Mouse (Mus musculus) lung, embryonic 15.5 days (tissue): Measurements from ENCODE around the gene Pprc1. TPM values are rescaled to one million over a fixed set of nuclear protein-coding genes. Genes with fewer than 3 reads are reported as not detected.

ENCODE experiments used
- ATAC-seq: fragments of 200-750 bp; cut with Nextera tagmentation; 2 replicates; pipeline ENCODE4 v1.8.0; 2017; ENCODE audit warnings: moderate number of reproducible peaks, borderline replicate concordance; ENCODE audit not compliant: low FRiP score, low TSS enrichment; ENCODE audit errors: extremely low read depth
- H3K27ac ChIP-seq: fragments of 300-500 bp; sonication (generic); 2 replicates; pipeline ENCODE4 v1.5.1; 2015; ENCODE audit warnings: moderate library complexity, mild to moderate bottlenecking, inconsistent platforms
- H3K27me3 ChIP-seq: fragments of 300-500 bp; sonication (generic); 2 replicates; pipeline ENCODE4 v1.6.1; 2015; ENCODE audit warnings: inconsistent platforms
- H3K36me3 ChIP-seq: fragments of 300-500 bp; sonication (generic); 2 replicates; pipeline ENCODE4 v1.6.1; 2015; ENCODE audit warnings: inconsistent platforms
- H3K4me1 ChIP-seq: fragments of 300-500 bp; sonication (generic); 2 replicates; pipeline ENCODE4 v1.6.1; 2015; ENCODE audit warnings: inconsistent platforms
- H3K4me2 ChIP-seq: fragments of 300-500 bp; sonication (generic); 2 replicates; pipeline ENCODE4 v1.6.1; 2015; ENCODE audit warnings: inconsistent platforms, mild to moderate bottlenecking, moderate library complexity
- H3K4me3 ChIP-seq: fragments of 300-500 bp; sonication (generic); 2 replicates; pipeline ENCODE4 v1.5.1; 2015; ENCODE audit warnings: mild to moderate bottlenecking, inconsistent platforms
- H3K9ac ChIP-seq: fragments of 300-500 bp; sonication (generic); 2 replicates; pipeline ENCODE4 v1.6.1; 2015; ENCODE audit warnings: inconsistent platforms
- H3K9me3 ChIP-seq: fragments of 300-500 bp; sonication (generic); 2 replicates; pipeline ENCODE4 v1.6.1; 2016; ENCODE audit warnings: inconsistent platforms
- WGBS: fragments of 180-500 bp; shearing (Covaris S2); methylation state at CpG from one replicate; pipeline ENCODE4 v1.1.7; 2015; 5-methylcytosine and 5-hydroxymethylcytosine counted together
- polyA plus RNA-seq: library from polyadenylated mRNA; unstranded; fragments of >200 nt; fragmentation: Nextera tagmentation; extraction: Ambion mirVana; gene quantifications from 2 replicates; pipeline ENCODE4 v1.2.1, GENCODE M21; 2015

Gene Pprc1
- polyA plus RNA-seq, 1 experiment from 2014 or later = 28.0 TPM

DNA sequence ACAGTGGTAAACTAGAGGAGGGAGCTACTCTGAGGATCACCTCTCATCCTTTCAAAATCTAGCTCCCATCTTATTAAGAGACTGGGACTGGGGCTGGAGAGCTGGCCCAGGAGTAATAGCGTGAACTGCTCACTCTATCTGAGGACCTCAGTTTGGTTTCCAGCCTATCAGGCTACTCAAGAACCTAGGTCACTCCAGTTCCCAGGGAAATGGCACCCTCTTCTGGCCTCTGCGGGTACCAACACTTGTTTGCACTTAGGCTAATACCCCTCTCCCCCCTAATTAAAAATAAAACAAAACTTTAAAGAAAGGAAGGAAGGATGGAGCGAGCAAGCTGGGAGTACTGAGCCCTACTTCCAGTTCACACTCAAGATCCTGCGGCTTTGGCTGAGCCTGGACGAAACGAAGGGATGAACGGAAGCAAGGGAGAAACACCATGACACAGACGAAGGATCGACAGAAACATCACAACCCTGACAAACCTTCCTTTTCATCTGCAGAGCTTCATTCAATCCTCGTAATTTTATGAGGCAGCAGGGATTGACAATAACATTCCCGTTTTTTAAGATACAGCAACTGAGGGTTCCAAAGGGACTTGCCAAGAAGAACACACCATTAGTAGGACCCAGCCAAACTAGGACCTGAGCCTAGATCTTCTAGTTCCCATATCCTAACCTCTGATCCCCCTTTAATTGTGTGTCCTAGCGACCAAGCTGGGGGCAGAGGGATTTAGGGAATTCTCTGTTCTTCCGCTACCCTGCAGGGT lies 8.0 kb upstream of the Pprc1 start:
- Histone ChIP-seq H3K4me2 (peak overlapping the region; percentile 85), H3K27ac (peak overlapping the region; percentile 42; the same call in 1 of the 2 replicates), H3K9me3 (no peaks in the 10 kb centered on the region), H3K36me3 (peaks cover 52% of the 10 kb centered on the region), H3K4me3 (peak overlapping the region; percentile 76), H3K9ac (peak overlapping the region; percentile 89), H3K27me3 (no peaks in the 10 kb centered on the region), H3K4me1 (peaks cover 40% of the 10 kb centered on the region)
- 66% methylated on average over 13 of the region's 13 CpGs for WGBS
- ATAC-seq = no peak

DNA sequence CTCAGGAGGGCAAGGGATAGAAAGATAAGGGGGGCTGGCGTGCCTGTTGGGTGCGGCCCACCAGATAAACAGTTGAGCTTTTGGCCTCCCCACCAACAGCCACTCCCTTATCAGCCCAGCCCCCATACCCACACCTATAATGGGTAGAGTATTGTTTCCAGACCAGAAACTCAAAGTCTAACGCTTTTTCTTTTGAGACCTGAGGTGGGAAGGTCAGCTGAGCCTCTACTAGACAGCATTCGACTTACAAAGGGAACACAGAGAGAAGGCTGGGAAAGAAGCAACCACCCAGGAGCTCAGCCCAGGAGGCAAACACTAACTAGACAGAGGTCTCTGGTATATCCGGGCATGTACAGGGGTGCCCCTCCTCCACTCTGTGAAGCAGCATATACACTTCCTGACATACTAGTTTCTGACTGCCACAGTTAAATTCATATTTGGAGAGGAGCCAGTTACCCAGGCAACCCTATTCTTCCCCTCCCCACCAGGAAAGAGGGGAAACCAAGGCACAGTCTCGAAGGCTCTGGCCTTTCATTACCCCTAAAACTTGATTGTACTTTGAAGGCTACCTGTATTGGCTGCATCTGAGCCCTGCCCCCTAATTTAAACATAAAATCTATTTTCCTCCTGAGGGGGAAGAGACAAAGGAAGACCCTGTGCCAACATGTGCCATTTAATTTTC lies 7.3 kb upstream of the Pprc1 start:
- peak overlapping the region; percentile 85 for H3K4me2 ChIP-seq
- H3K9me3 ChIP-seq = no peaks in the 10 kb centered on the region
- H3K27ac ChIP-seq = peak overlapping the region; percentile 99
- peak overlapping the region; percentile 76 for H3K4me3 ChIP-seq
- ATAC-seq = no peak
- 5% methylated on average over 6 of the region's 6 CpGs for WGBS
- no peaks in the 10 kb centered on the region for H3K27me3 ChIP-seq
- peak overlapping the region; percentile 89 for H3K9ac ChIP-seq
- peaks cover 44% of the 10 kb centered on the region for H3K36me3 ChIP-seq
- peaks cover 48% of the 10 kb centered on the region for H3K4me1 ChIP-seq

- Histone ChIP-seq H3K4me1 (peaks cover 56% of the 10 kb centered on the region), H3K9me3 (no peaks in the 10 kb centered on the region), H3K4me3 (peak overlapping the region; percentile 76), H3K27me3 (no peaks in the 10 kb centered on the region), H3K4me2 (peak overlapping the region; percentile 85), H3K27ac (peak overlapping the region; percentile 99), H3K36me3 (peaks cover 36% of the 10 kb centered on the region), H3K9ac (peak overlapping the region; percentile 89)
- WGBS = 1% methylated on average over 13 of the region's 13 CpGs
- no peak for ATAC-seq
These were observed 6.5 kb upstream of the Pprc1 start for GRCm38 (mm10) chr19:46037925-46038850.

DNA sequence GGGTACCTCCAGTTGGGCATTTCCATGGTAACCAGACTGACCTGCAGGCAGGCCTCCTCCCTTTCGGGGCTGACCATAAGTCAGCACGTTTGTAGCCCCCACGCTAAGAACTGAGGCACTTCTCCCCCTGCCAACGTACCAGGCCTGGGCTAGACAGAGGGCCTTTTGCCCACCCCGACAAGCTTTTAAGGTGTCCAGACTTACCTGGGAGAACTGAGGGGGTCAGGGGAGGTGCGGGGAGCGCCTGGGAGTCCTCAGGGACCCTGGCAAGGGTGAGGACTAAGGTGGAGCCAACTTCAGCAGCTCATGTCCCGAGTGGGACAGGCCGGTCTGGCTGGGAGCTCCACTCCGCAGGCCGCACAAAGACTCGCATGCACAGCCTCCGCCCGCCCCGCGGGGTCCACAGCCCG lies 5.8 kb upstream of the Pprc1 start:
- Histone ChIP-seq H3K4me3 (peak overlapping the region; percentile 76), H3K9ac (peak overlapping the region; percentile 89), H3K27ac (peak overlapping the region; percentile 99), H3K36me3 (peaks cover 30% of the 10 kb centered on the region), H3K9me3 (no peaks in the 10 kb centered on the region), H3K4me1 (peaks cover 62% of the 10 kb centered on the region), H3K27me3 (no peaks in the 10 kb centered on the region), H3K4me2 (peak overlapping the region; percentile 85)
- ATAC-seq = peak; percentile 20; the same call in 1 of the 2 replicates
- 2% methylated on average over 17 of the region's 17 CpGs for WGBS

DNA sequence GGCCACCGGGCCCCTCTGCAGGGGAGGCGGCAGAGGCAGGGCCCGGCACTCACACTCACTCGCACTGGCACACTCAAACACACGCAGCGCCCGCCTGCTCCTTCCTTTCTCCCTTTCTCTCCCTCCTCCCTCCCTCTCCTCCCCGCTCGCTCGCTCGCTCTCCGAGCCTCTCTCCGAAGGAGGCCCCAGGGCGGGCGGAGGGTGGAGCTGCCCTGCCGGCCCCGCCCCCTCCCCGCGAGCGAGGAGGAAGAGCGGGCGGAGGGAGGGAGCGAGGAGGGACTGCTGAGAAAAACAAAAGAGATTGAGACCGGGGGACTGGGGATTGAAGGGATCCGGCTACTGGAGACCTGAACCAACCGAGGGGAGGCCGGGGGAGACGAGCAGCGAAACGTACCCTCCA lies 5.2 kb upstream of the Pprc1 start:
- peaks cover 24% of the 10 kb centered on the region for H3K36me3 ChIP-seq
- ATAC-seq = peak; percentile 81
- H3K9me3 ChIP-seq = no peaks in the 10 kb centered on the region
- no peaks in the 10 kb centered on the region for H3K27me3 ChIP-seq
- peaks cover 67% of the 10 kb centered on the region for H3K4me1 ChIP-seq
- H3K4me3 ChIP-seq = peak overlapping the region; percentile 76
- H3K9ac ChIP-seq = peak overlapping the region; percentile 89
- 1% methylated on average over 23 of the region's 30 CpGs for WGBS
- H3K4me2 ChIP-seq = peak overlapping the region; percentile 85
- H3K27ac ChIP-seq = peak overlapping the region; percentile 99

- Histone ChIP-seq H3K4me1 (peaks cover 67% of the 10 kb centered on the region), H3K9me3 (no peaks in the 10 kb centered on the region), H3K4me2 (peak overlapping the region; percentile 85), H3K9ac (peak overlapping the region; percentile 89), H3K27me3 (no peaks in the 10 kb centered on the region), H3K4me3 (peak overlapping the region; percentile 76), H3K27ac (peak overlapping the region; percentile 99), H3K36me3 (peaks cover 15% of the 10 kb centered on the region)
- 31% methylated on average over 14 of the region's 14 CpGs for WGBS
- no peak for ATAC-seq
These were observed 4.4 kb upstream of the Pprc1 start for GRCm38 (mm10) chr19:46040149-46040902.

GRCm38 (mm10) chr19:46041299-46041932 lies 3.3 kb upstream of the Pprc1 start:
- peak overlapping the region; percentile 99 for H3K9ac ChIP-seq
- H3K36me3 ChIP-seq = peaks cover 4% of the 10 kb centered on the region
- no peaks in the 10 kb centered on the region for H3K9me3 ChIP-seq
- H3K27ac ChIP-seq = peak overlapping the region; percentile 99
- H3K27me3 ChIP-seq = no peaks in the 10 kb centered on the region
- H3K4me2 ChIP-seq = peak overlapping the region; percentile 85
- H3K4me3 ChIP-seq = peak overlapping the region; percentile 95
- H3K4me1 ChIP-seq = peaks cover 74% of the 10 kb centered on the region
- WGBS = 8% methylated on average over 7 of the region's 7 CpGs
- ATAC-seq = no peak

DNA sequence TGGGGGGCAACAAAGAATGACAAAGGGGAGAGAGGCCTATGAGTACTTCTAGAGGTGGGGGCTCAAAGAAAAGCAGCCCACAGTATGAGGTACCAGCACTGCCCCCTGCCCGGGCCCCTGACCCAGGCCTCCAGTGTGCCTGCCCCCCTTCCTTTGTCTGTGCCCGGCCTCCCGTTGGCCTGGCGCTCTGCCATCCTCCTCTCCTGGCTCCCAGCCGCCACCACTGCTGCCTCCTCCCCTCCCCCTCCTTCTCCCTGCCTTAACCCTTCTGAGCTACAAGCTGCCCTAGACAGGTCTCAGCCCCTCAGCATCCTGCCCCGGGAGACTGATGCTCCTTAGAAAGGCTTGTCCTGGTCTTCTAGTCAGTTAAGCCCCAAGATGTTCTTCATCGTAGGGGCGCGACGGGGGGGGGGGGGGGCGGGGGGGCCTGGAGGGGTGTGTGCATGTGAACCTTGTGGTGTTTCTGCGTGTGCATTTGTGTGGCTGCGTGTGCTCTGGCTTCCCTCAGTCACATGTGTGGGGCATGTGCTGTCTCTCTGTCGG lies 2.7 kb upstream of the Pprc1 start:
- peak overlapping the region; percentile 99 for H3K9ac ChIP-seq
- peak; percentile 24 for ATAC-seq
- H3K4me1 ChIP-seq = peaks cover 74% of the 10 kb centered on the region
- H3K27ac ChIP-seq = peak overlapping the region; percentile 99
- H3K4me2 ChIP-seq = peak overlapping the region; percentile 85
- H3K4me3 ChIP-seq = peak overlapping the region; percentile 95
- no peaks in the 10 kb centered on the region for H3K27me3 ChIP-seq
- H3K36me3 ChIP-seq = no peaks in the 10 kb centered on the region
- 0% methylated on average over 12 of the region's 14 CpGs for WGBS
- no peaks in the 10 kb centered on the region for H3K9me3 ChIP-seq

GRCm38 (mm10) chr19:46042476-46043011 lies 2.1 kb upstream of the Pprc1 start:
- H3K4me2 ChIP-seq = peak overlapping the region; percentile 85
- peak overlapping the region; percentile 99 for H3K9ac ChIP-seq
- H3K9me3 ChIP-seq = no peaks in the 10 kb centered on the region
- no peak for ATAC-seq
- H3K36me3 ChIP-seq = no peaks in the 10 kb centered on the region
- peaks cover 71% of the 10 kb centered on the region for H3K4me1 ChIP-seq
- peak overlapping the region; percentile 99 for H3K27ac ChIP-seq
- under 1% methylated on average over 6 of the region's 6 CpGs for WGBS
- no peaks in the 10 kb centered on the region for H3K27me3 ChIP-seq
- peak overlapping the region; percentile 95 for H3K4me3 ChIP-seq

- H3K4me1 ChIP-seq = peaks cover 67% of the 10 kb centered on the region
- H3K36me3 ChIP-seq = no peaks in the 10 kb centered on the region
- H3K4me3 ChIP-seq = peak overlapping the region; percentile 95
- no peaks in the 10 kb centered on the region for H3K27me3 ChIP-seq
- no peak for ATAC-seq
- H3K4me2 ChIP-seq = peak overlapping the region; percentile 85
- 43% methylated on average over 7 of the region's 7 CpGs for WGBS
- H3K9me3 ChIP-seq = no peaks in the 10 kb centered on the region
- H3K9ac ChIP-seq = peak overlapping the region; percentile 99; the same call in 1 of the 2 replicates
- H3K27ac ChIP-seq = peak overlapping the region; percentile 99
These were observed 1.3 kb upstream of the Pprc1 start for GRCm38 (mm10) chr19:46043380-46043779.
